Mouse (Mus musculus) kidney, adult 2 months (tissue): ENCODE data around the gene Ercc2.

Experiments
- CTCF ChIP-seq: fragments of 200-500 bp; conservative IDR thresholded peaks from 2 replicates; pipeline ENCODE4 v1.5.1; 2011; ENCODE audit warnings: low read depth, mild to moderate bottlenecking, control low read depth, low read length, moderate library complexity, mixed read lengths; ENCODE audit not compliant: insufficient read depth, insufficient read length
- POLR2A ChIP-seq: fragments of 200-500 bp; IDR thresholded peaks from one replicate; pipeline ENCODE4 v1.6.1; 2011; ENCODE audit warnings: low read depth, low read length, control low read depth

GRCm38 (mm10) chr7:19432475-19432874 is 50.7 kb downstream of the Ercc2 start:
- TF ChIP-seq CTCF = 0 out of 2 replicates have a peak, but pooled peaks have one; percentile 22
- TF ChIP-seq POLR2A = no peak
